Mouse (Mus musculus): ENCODE data around the gene Tmem170. TPM values are rescaled to one million over a fixed set of nuclear protein-coding genes. Genes with fewer than 3 reads are reported as not detected.

Gene Tmem170
- polyA plus RNA-seq, 1 experiment from 2014 or later = 8.5 TPM

Other genes starting within 250 kb of the Tmem170 start
- 0.29 and 0.50 TPM in 2 replicates for gene Ldhd, start 246.4 kb downstream of the Tmem170 start, polyA plus RNA-seq (2016; fragmentation: Nextera tagmentation; extraction: Ambion mirVana)
- 24.8 and 26.2 TPM in 2 replicates for gene Zfp1, start 233.3 kb downstream of the Tmem170 start, polyA plus RNA-seq (2016; fragmentation: Nextera tagmentation; extraction: Ambion mirVana)
- gene Ctrb1, start 185.7 kb downstream of the Tmem170 start, polyA plus RNA-seq (2016; fragmentation: Nextera tagmentation; extraction: Ambion mirVana) = not detected in 2 replicates
- gene Bcar1, start 132.9 kb downstream of the Tmem170 start, polyA plus RNA-seq (2016; fragmentation: Nextera tagmentation; extraction: Ambion mirVana) = 50.7 and 56.5 TPM in 2 replicates
- gene Cfdp1, start 22.5 kb downstream of the Tmem170 start, polyA plus RNA-seq (2016; fragmentation: Nextera tagmentation; extraction: Ambion mirVana) = 192 and 212 TPM in 2 replicates
- 4.7 and 5.1 TPM in 2 replicates for gene Chst5, start 33.7 kb upstream of the Tmem170 start, polyA plus RNA-seq (2016; fragmentation: Nextera tagmentation; extraction: Ambion mirVana)
- 20.4 and 22.4 TPM in 2 replicates for gene Tmem231, start 57.1 kb upstream of the Tmem170 start, polyA plus RNA-seq (2016; fragmentation: Nextera tagmentation; extraction: Ambion mirVana)
- 327 and 330 TPM in 2 replicates for gene Gabarapl2, start 64.0 kb upstream of the Tmem170 start, polyA plus RNA-seq (2016; fragmentation: Nextera tagmentation; extraction: Ambion mirVana)
- gene Adat1, start 115.6 kb upstream of the Tmem170 start, polyA plus RNA-seq (2016; fragmentation: Nextera tagmentation; extraction: Ambion mirVana) = 11.1 and 12.2 TPM in 2 replicates
- gene Kars, start 134.6 kb upstream of the Tmem170 start, polyA plus RNA-seq (2016; fragmentation: Nextera tagmentation; extraction: Ambion mirVana) = 183 and 192 TPM in 2 replicates
- 41.0 and 44.0 TPM in 2 replicates for gene Terf2ip, start 134.6 kb upstream of the Tmem170 start, polyA plus RNA-seq (2016; fragmentation: Nextera tagmentation; extraction: Ambion mirVana)
- gene Gm6793, start 138.3 kb upstream of the Tmem170 start, polyA plus RNA-seq (2016; fragmentation: Nextera tagmentation; extraction: Ambion mirVana) = 0.23 and 1.2 TPM in 2 replicates